Mouse (Mus musculus) intestine, embryonic 15.5 days (tissue): Measurements from ENCODE around the gene Galnt4. TPM values are rescaled to one million over a fixed set of nuclear protein-coding genes. Genes with fewer than 3 reads are reported as not detected.

Experiments
- ATAC-seq: fragments of 200-750 bp; cut with Nextera tagmentation; 2 replicates; pipeline ENCODE4 v1.8.0; 2017; ENCODE audit warnings: moderate TSS enrichment, moderate library complexity
- H3K27ac ChIP-seq: fragments of 300-500 bp; sonication (generic); 2 replicates; pipeline ENCODE4 v1.5.1; 2015; ENCODE audit warnings: mild to moderate bottlenecking, inconsistent platforms
- H3K27me3 ChIP-seq: fragments of 300-500 bp; sonication (generic); replicated peaks from 2 replicates; pipeline ENCODE4 v1.6.1; 2015; ENCODE audit warnings: inconsistent platforms
- H3K36me3 ChIP-seq: fragments of 300-500 bp; sonication (generic); 2 replicates; pipeline ENCODE4 v1.6.1; 2015; ENCODE audit warnings: inconsistent platforms
- H3K4me1 ChIP-seq: fragments of 300-500 bp; sonication (generic); replicated peaks from 2 replicates; pipeline ENCODE4 v1.6.1; 2015; ENCODE audit warnings: inconsistent platforms
- H3K4me2 ChIP-seq: fragments of 300-500 bp; sonication (generic); replicated peaks from 2 replicates; pipeline ENCODE4 v1.6.1; 2015; ENCODE audit warnings: mild to moderate bottlenecking, inconsistent platforms
- H3K4me3 ChIP-seq: fragments of 300-500 bp; sonication (generic); replicated peaks from 2 replicates; pipeline ENCODE4 v1.5.1; 2015; ENCODE audit warnings: inconsistent platforms
- H3K9ac ChIP-seq: fragments of 300-500 bp; sonication (generic); 2 replicates; pipeline ENCODE4 v1.6.1; 2015; ENCODE audit warnings: inconsistent platforms
- H3K9me3 ChIP-seq: fragments of 300-500 bp; sonication (generic); 2 replicates; pipeline ENCODE4 v1.6.1; 2016; ENCODE audit warnings: inconsistent platforms
- WGBS: fragments of 180-500 bp; shearing (Covaris S2); methylation state at CpG from one replicate; pipeline ENCODE4 v1.1.7; 2015; 5-methylcytosine and 5-hydroxymethylcytosine counted together
- polyA plus RNA-seq: library from polyadenylated mRNA; unstranded; fragments of >200 nt; fragmentation: Nextera tagmentation; extraction: Ambion mirVana; gene quantifications from 2 replicates; pipeline ENCODE4 v1.2.1, GENCODE M21; 2015

Galnt4 gene
- polyA plus RNA-seq, 1 experiment from 2014 or later: 21.7 TPM

GRCm38 (mm10) chr10:99093364-99093763, 14.6 kb upstream of the Galnt4 start:
- no peak overlapping the region for H3K27ac ChIP-seq
- H3K4me2 ChIP-seq: no peak overlapping the region
- H3K9me3 ChIP-seq: no peaks in the 10 kb centered on the region
- no peaks in the 10 kb centered on the region for H3K4me1 ChIP-seq
- H3K27me3 ChIP-seq: no peaks in the 10 kb centered on the region
- H3K36me3 ChIP-seq: no peaks in the 10 kb centered on the region
- no peak overlapping the region for H3K9ac ChIP-seq
- H3K4me3 ChIP-seq: no peak overlapping the region
- WGBS: 70% methylated on average over 2 of the region's 2 CpGs
- no peak for ATAC-seq

GRCm38 (mm10) chr10:99095114-99095513, 12.8 kb upstream of the Galnt4 start:
- 82% methylated on average over 2 of the region's 2 CpGs for WGBS

GRCm38 (mm10) chr10:99097374-99097773, 10.6 kb upstream of the Galnt4 start:
- Histone ChIP-seq H3K4me2 (no peak overlapping the region), H3K27me3 (no peaks in the 10 kb centered on the region), H3K4me1 (no peaks in the 10 kb centered on the region), H3K9me3 (no peaks in the 10 kb centered on the region), H3K9ac (no peak overlapping the region), H3K4me3 (no peak overlapping the region), H3K27ac (no peak overlapping the region), H3K36me3 (no peaks in the 10 kb centered on the region)
- no peak for ATAC-seq
- 76% methylated on average over 10 of the region's 10 CpGs for WGBS

More at GRCm38 (mm10) chr10:99095114-99095513, 12.8 kb upstream of the Galnt4 start:
- no peak overlapping the region for H3K9ac ChIP-seq
- H3K4me1 ChIP-seq: no peaks in the 10 kb centered on the region
- H3K27ac ChIP-seq: no peak overlapping the region
- no peak overlapping the region for H3K4me3 ChIP-seq
- H3K9me3 ChIP-seq: no peaks in the 10 kb centered on the region
- no peaks in the 10 kb centered on the region for H3K27me3 ChIP-seq
- H3K36me3 ChIP-seq: no peaks in the 10 kb centered on the region
- H3K4me2 ChIP-seq: no peak overlapping the region
- ATAC-seq: no peak

- Histone ChIP-seq H3K4me2 (no peak overlapping the region), H3K4me1 (peaks cover 6% of the 10 kb centered on the region; the same call in 1 of the 2 replicates), H3K9ac (no peak overlapping the region), H3K27me3 (no peaks in the 10 kb centered on the region), H3K36me3 (peaks cover 7% of the 10 kb centered on the region; the same call in 1 of the 2 replicates), H3K9me3 (peaks cover 5% of the 10 kb centered on the region; the same call in 1 of the 2 replicates), H3K4me3 (no peak overlapping the region), H3K27ac (no peak overlapping the region)
- 78% methylated on average over 3 of the region's 3 CpGs for WGBS
- ATAC-seq: no peak
Observed at GRCm38 (mm10) chr10:99105522-99105921, 2.4 kb upstream of the Galnt4 start.

- H3K27ac ChIP-seq: no peak overlapping the region; the same call in 1 of the 2 replicates
- WGBS: 32% methylated on average over 8 of the region's 8 CpGs
Observed at GRCm38 (mm10) chr10:99106311-99106702, 1.7 kb upstream of the Galnt4 start.

GRCm38 (mm10) chr10:99106703-99107631, 992 bp upstream of the Galnt4 start, which contains the start of gene Poc1b:
Gene Poc1b, plus strand, starts transcription at chr10:99107036.
- H3K9ac ChIP-seq: peak within 1 kb of the TSS; percentile 91
- no peaks in the 10 kb centered on the region for H3K27me3 ChIP-seq
- peaks cover 5% of the 10 kb centered on the region; the same call in 1 of the 2 replicates for H3K9me3 ChIP-seq
- H3K36me3 ChIP-seq: peaks cover 7% of the 10 kb centered on the region; the same call in 1 of the 2 replicates
- ATAC-seq: peak; percentile 94
- peak within 1 kb of the TSS; percentile 96 for H3K4me2 ChIP-seq
- peak within 1 kb of the TSS; percentile 98 for H3K4me3 ChIP-seq
- H3K4me1 ChIP-seq: peaks cover 10% of the 10 kb centered on the region; the same call in 1 of the 2 replicates
- peak within 1 kb of the TSS; percentile 84 for H3K27ac ChIP-seq
- WGBS: under 1% methylated on average over 105 of the region's 106 CpGs

More at GRCm38 (mm10) chr10:99106311-99106702, 1.7 kb upstream of the Galnt4 start:
- Histone ChIP-seq H3K4me2 (peak overlapping the region; percentile 96), H3K4me3 (peak overlapping the region; percentile 98), H3K4me1 (peaks cover 9% of the 10 kb centered on the region; the same call in 1 of the 2 replicates), H3K9ac (peak overlapping the region; percentile 91; the same call in 1 of the 2 replicates), H3K36me3 (peaks cover 7% of the 10 kb centered on the region; the same call in 1 of the 2 replicates), H3K9me3 (peaks cover 5% of the 10 kb centered on the region; the same call in 1 of the 2 replicates), H3K27me3 (no peaks in the 10 kb centered on the region)
- peak; percentile 0; the same call in 1 of the 2 replicates for ATAC-seq

- Histone ChIP-seq H3K9ac (peak overlapping the region; percentile 91), H3K4me1 (peaks cover 14% of the 10 kb centered on the region), H3K36me3 (peaks cover 7% of the 10 kb centered on the region; the same call in 1 of the 2 replicates), H3K4me2 (peak overlapping the region; percentile 96), H3K4me3 (peak overlapping the region; percentile 98), H3K9me3 (peaks cover 5% of the 10 kb centered on the region; the same call in 1 of the 2 replicates), H3K27ac (peak overlapping the region; percentile 84), H3K27me3 (no peaks in the 10 kb centered on the region)
- 27% methylated on average over 12 of the region's 12 CpGs for WGBS
- ATAC-seq: no peak
Observed at GRCm38 (mm10) chr10:99108431-99108982, 548 bp downstream of the Galnt4 start.

- Histone ChIP-seq H3K4me1 (peaks cover 37% of the 10 kb centered on the region), H3K27ac (peak overlapping the region; percentile 82; the same call in 1 of the 2 replicates), H3K4me3 (no peak overlapping the region), H3K9me3 (peaks cover 5% of the 10 kb centered on the region; the same call in 1 of the 2 replicates), H3K27me3 (no peaks in the 10 kb centered on the region), H3K4me2 (peak overlapping the region; percentile 35; the same call in 1 of the 2 replicates), H3K36me3 (peaks cover 7% of the 10 kb centered on the region; the same call in 1 of the 2 replicates), H3K9ac (no peak overlapping the region)
- no peak for ATAC-seq
- 25% methylated on average over 3 of the region's 3 CpGs for WGBS
Observed at GRCm38 (mm10) chr10:99113533-99113932, 5.6 kb downstream of the Galnt4 start.

- H3K4me3 ChIP-seq: no peak overlapping the region
- 0 out of 2 replicates have a peak, but pooled peaks cover 3% of the 10 kb centered on the region for H3K36me3 ChIP-seq
- WGBS: 54% methylated on average over 8 of the region's 8 CpGs
- ATAC-seq: peak; percentile 62
- no peak overlapping the region for H3K9ac ChIP-seq
- H3K27me3 ChIP-seq: no peaks in the 10 kb centered on the region
- peaks cover 2% of the 10 kb centered on the region; the same call in 1 of the 2 replicates for H3K9me3 ChIP-seq
- peak overlapping the region; percentile 82 for H3K27ac ChIP-seq
- peaks cover 37% of the 10 kb centered on the region for H3K4me1 ChIP-seq
- peak overlapping the region; percentile 27; the same call in 1 of the 2 replicates for H3K4me2 ChIP-seq
Observed at GRCm38 (mm10) chr10:99114295-99114694, 6.3 kb downstream of the Galnt4 start.

GRCm38 (mm10) chr10:99115471-99116236, 7.7 kb downstream of the Galnt4 start:
- H3K4me2 ChIP-seq: peak overlapping the region; percentile 36
- ATAC-seq: no peak
- H3K27ac ChIP-seq: peak overlapping the region; percentile 74
- no peak overlapping the region for H3K9ac ChIP-seq
- H3K4me3 ChIP-seq: no peak overlapping the region
- H3K9me3 ChIP-seq: no peaks in the 10 kb centered on the region
- H3K36me3 ChIP-seq: no peaks in the 10 kb centered on the region
- 31% methylated on average over 18 of the region's 18 CpGs for WGBS
- H3K4me1 ChIP-seq: peaks cover 37% of the 10 kb centered on the region
- H3K27me3 ChIP-seq: no peaks in the 10 kb centered on the region

GRCm38 (mm10) chr10:99116237-99116632, 8.3 kb downstream of the Galnt4 start:
- no peaks in the 10 kb centered on the region for H3K36me3 ChIP-seq
- 40% methylated on average over 8 of the region's 8 CpGs for WGBS
- no peak overlapping the region for H3K9ac ChIP-seq
- no peaks in the 10 kb centered on the region for H3K9me3 ChIP-seq
- no peak for ATAC-seq
- peak overlapping the region; percentile 36 for H3K4me2 ChIP-seq
- H3K4me3 ChIP-seq: no peak overlapping the region
- H3K27ac ChIP-seq: peak overlapping the region; percentile 74
- H3K4me1 ChIP-seq: peaks cover 35% of the 10 kb centered on the region
- no peaks in the 10 kb centered on the region for H3K27me3 ChIP-seq
